Mouse (Mus musculus) heart, adult 2 months (tissue): ENCODE data around the gene Phf20.

ENCODE experiments used
- CTCF ChIP-seq: fragments of 200-600 bp; IDR thresholded peaks from 2 replicates; pipeline ENCODE4 v1.8.1; 2022; ENCODE audit warnings: antibody characterized with exemption, mild to moderate bottlenecking, moderate library complexity
- EP300 ChIP-seq: fragments of 200-500 bp; IDR thresholded peaks from 2 replicates; pipeline ENCODE4 v1.6.1; 2011; ENCODE audit warnings: low read depth, low read length, control low read depth; ENCODE audit not compliant: insufficient read depth
- POLR2A ChIP-seq: fragments of 200-500 bp; IDR thresholded peaks from 2 replicates; pipeline ENCODE4 v1.6.1; 2011; ENCODE audit warnings: mild to moderate bottlenecking, low read depth, low read length, control low read depth; ENCODE audit not compliant: insufficient read depth

- TF ChIP-seq POLR2A (no peak), CTCF (peak; percentile 55), EP300 (no peak)
These were observed 156.3 kb downstream of the Phf20 start for GRCm38 (mm10) chr2:156352413-156353165.
